Mouse (Mus musculus) heart, embryonic 14.5 days (tissue): Measurements from ENCODE around the gene Stat3. TPM values are rescaled to one million over a fixed set of nuclear protein-coding genes. Genes with fewer than 3 reads are reported as not detected.

Experiments used
- ATAC-seq: fragments of 200-750 bp; cut with Nextera tagmentation; 2 replicates; pipeline ENCODE4 v1.8.0; 2017; ENCODE audit warnings: low read depth, moderate TSS enrichment; ENCODE audit not compliant: insufficient number of reproducible peaks, insufficient read depth, low FRiP score
- H3K27ac ChIP-seq, 2 experiments: fragments of 200-500 bp in 1 of 2; fragments of 300-500 bp in 1 of 2; sonication (generic) in 1 of 2; replicated peaks in 1 of 2; 2 replicates each; pipeline ENCODE4 v1.5.1; 2012 to 2014; ENCODE audit warnings: low read depth in 2 of 2, low read length in 2 of 2, control low read depth in 1 of 2, mild to moderate bottlenecking in 1 of 2, mixed read lengths in 1 of 2; ENCODE audit not compliant: control insufficient read depth in 1 of 2, insufficient read depth in 1 of 2
- H3K27me3 ChIP-seq: fragments of 300-500 bp; sonication (generic); 2 replicates; pipeline ENCODE4 v1.6.1; 2014; ENCODE audit warnings: mild to moderate bottlenecking, low read length, control low read depth; ENCODE audit not compliant: control insufficient read depth, insufficient read depth
- H3K36me3 ChIP-seq: fragments of 300-500 bp; sonication (generic); 2 replicates; pipeline ENCODE4 v1.6.1; 2014; ENCODE audit warnings: mild to moderate bottlenecking, control low read depth, low read length, mixed read lengths; ENCODE audit not compliant: control insufficient read depth, insufficient read depth
- H3K4me1 ChIP-seq, 2 experiments: fragments of 200-500 bp in 1 of 2; fragments of 300-500 bp in 1 of 2; sonication (generic) in 1 of 2; 2 replicates each; pipeline ENCODE4 v1.6.1; 2012 to 2014; ENCODE audit warnings: low read length in 2 of 2, control low read depth in 1 of 2, mixed read lengths in 1 of 2; ENCODE audit not compliant: control insufficient read depth in 2 of 2, insufficient read depth in 2 of 2
- H3K4me2 ChIP-seq: fragments of 300-500 bp; sonication (generic); 2 replicates; pipeline ENCODE4 v1.6.1; 2014; ENCODE audit warnings: mild to moderate bottlenecking, low read length
- H3K4me3 ChIP-seq, 2 experiments: fragments of 200-500 bp in 1 of 2; fragments of 300-500 bp in 1 of 2; sonication (generic) in 1 of 2; 2 replicates each; pipeline ENCODE4 v1.5.1; 2012 to 2014; ENCODE audit warnings: low read length in 2 of 2, mild to moderate bottlenecking in 2 of 2, control low read depth in 1 of 2, low read depth in 1 of 2, moderate library complexity in 1 of 2; ENCODE audit not compliant: control insufficient read depth in 1 of 2, insufficient read depth in 1 of 2
- H3K9ac ChIP-seq: fragments of 300-500 bp; sonication (generic); 2 replicates; pipeline ENCODE4 v1.6.1; 2014; ENCODE audit warnings: mild to moderate bottlenecking, low read length
- H3K9me3 ChIP-seq: fragments of 300-500 bp; sonication (generic); 2 replicates; pipeline ENCODE4 v1.6.1; 2016; ENCODE audit warnings: low read length, control low read depth; ENCODE audit not compliant: control insufficient read depth
- WGBS: fragments of 180-500 bp; shearing (Covaris S2); extraction: QIAGEN DNeasy Blood & Tissue Kit; methylation state at CpG from one replicate; pipeline ENCODE4 v1.1.7; 2014; 5-methylcytosine and 5-hydroxymethylcytosine counted together
- polyA plus RNA-seq: library from polyadenylated mRNA; unstranded; fragments of >200 nt; fragmentation: Nextera tagmentation; extraction: Ambion mirVana; gene quantifications from 2 replicates; pipeline ENCODE4 v1.2.1, GENCODE M21; 2014

Stat3 gene
- polyA plus RNA-seq, 1 experiment from 2014 or later, result 51.8 TPM

DNA sequence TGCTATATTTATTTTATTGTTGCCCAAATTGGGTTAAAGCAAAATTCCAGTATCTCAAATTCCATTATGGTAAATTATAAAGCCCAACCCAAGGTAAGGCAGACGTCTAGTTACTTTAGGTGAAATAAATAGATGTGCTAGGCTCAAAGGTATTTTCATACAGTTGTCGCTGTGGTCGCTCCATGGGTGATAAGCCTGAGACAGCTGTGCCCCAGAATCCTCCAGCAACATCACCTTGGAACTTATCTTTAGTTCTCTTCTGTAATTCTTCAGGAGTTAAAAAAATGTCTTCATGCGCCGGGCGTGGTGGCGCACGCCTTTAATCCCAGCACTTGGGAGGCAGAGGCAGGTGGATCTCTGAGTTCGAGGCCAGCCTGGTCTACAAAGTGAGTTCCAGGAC lies 100.4 kb downstream of the Stat3 start:
- ATAC-seq, result no peak
- WGBS, result 88% methylated on average over 9 of the region's 9 CpGs
- Histone ChIP-seq H3K27me3 (no peaks in the 10 kb centered on the region), H3K4me2 (no peak overlapping the region), H3K4me3 (no peak overlapping the region), H3K27ac (no peak overlapping the region), H3K4me1 (peaks cover 2 to 6% of the 10 kb centered on the region in 2 experiments; a peak in 2 of 4 replicates), H3K36me3 (no peaks in the 10 kb centered on the region), H3K9me3 (0 out of 2 replicates have a peak, but pooled peaks cover 4% of the 10 kb centered on the region), H3K9ac (no peak overlapping the region)

DNA sequence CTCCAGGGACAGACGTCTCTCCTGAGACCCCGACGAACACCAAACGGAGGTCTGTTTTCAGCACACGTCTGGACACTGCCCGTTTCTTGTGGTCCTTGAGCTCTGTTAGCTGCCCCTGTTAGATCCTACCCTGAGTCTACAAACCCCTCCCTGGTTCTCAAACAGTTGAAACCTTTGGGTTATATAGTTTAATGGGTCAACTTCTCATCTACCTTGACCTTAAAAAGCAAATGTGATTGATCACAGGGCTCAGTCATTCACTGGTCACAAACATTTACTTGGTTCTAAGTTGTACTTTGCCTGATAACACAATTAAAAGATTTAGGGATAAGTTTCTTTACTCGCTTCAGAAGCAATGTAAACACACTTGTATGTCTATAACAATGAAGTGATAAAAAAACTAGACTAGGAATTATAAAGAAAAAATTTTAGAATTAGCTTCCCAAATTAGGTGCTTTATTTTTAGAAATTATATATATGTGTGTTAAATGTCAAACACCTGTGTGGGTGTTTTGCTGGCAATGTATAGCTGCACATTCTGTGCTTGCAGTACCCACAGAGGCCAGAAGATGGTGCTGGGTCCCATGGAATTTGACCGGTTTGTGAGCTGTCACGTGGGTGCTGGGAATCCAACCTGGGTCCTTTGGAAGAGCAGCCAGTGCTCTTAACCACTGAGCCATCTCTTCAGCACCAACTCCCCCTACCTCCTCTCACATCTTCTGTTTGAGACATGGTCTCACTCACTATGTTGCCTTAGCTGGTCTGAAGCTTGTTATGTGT lies 102.2 kb downstream of the Stat3 start:
- H3K4me2 ChIP-seq, result no peak overlapping the region
- H3K4me1 ChIP-seq, result peaks cover 6 to 15% of the 10 kb centered on the region in 2 experiments
- H3K27me3 ChIP-seq, result no peaks in the 10 kb centered on the region
- H3K36me3 ChIP-seq, result no peaks in the 10 kb centered on the region
- 79% methylated on average over 9 of the region's 9 CpGs for WGBS
- H3K9ac ChIP-seq, result no peak overlapping the region
- no peak overlapping the region for H3K4me3 ChIP-seq
- ATAC-seq, result no peak
- 0 out of 2 replicates have a peak, but pooled peaks cover 4% of the 10 kb centered on the region for H3K9me3 ChIP-seq
- H3K27ac ChIP-seq, result no peak overlapping the region

Other genes starting within 250 kb of the Stat3 start
- 0.26 and 0.35 TPM in 2 replicates for gene Zfp385c, start 247.1 kb downstream of the Stat3 start, polyA plus RNA-seq
- 1.0 and 1.4 TPM in 2 replicates for gene Dhx58, start 235.3 kb downstream of the Stat3 start, polyA plus RNA-seq
- gene Kat2a, start 227.1 kb downstream of the Stat3 start, polyA plus RNA-seq, result 28.3 and 29.4 TPM in 2 replicates
- gene Hspb9, start 225.7 kb downstream of the Stat3 start, polyA plus RNA-seq, result not detected in 2 replicates
- gene Rab5c, start 201.3 kb downstream of the Stat3 start, polyA plus RNA-seq, result 15.8 and 30.7 TPM in 2 replicates
- gene Kcnh4, start 179.6 kb downstream of the Stat3 start, polyA plus RNA-seq, result not detected in 2 replicates
- gene Hcrt, start 176.6 kb downstream of the Stat3 start, polyA plus RNA-seq, result not detected in 2 replicates
- 4.0 and 4.7 TPM in 2 replicates for gene Ghdc, start 168.6 kb downstream of the Stat3 start, polyA plus RNA-seq
- 28.8 and 31.4 TPM in 2 replicates for gene Stat5b, start 88.8 kb downstream of the Stat3 start, polyA plus RNA-seq
- gene Stat5a, start 80.2 kb downstream of the Stat3 start, polyA plus RNA-seq, result 5.6 and 6.4 TPM in 2 replicates
- gene Cavin1, start 31.3 kb upstream of the Stat3 start, polyA plus RNA-seq, result 200 and 204 TPM in 2 replicates
- 54.8 and 57.2 TPM in 2 replicates for gene Atp6v0a1, start 69.9 kb upstream of the Stat3 start, polyA plus RNA-seq
- gene Naglu, start 130.5 kb upstream of the Stat3 start, polyA plus RNA-seq, result 12.5 and 13.0 TPM in 2 replicates
- gene Hsd17b1, start 138.9 kb upstream of the Stat3 start, polyA plus RNA-seq, result 0.30 TPM in 1 of 2 replicates, not detected in the other
- 27.4 and 31.4 TPM in 2 replicates for gene Coasy, start 143.0 kb upstream of the Stat3 start, polyA plus RNA-seq
- 32.4 and 35.7 TPM in 2 replicates for gene Mlx, start 147.7 kb upstream of the Stat3 start, polyA plus RNA-seq
- gene Psmc3ip, start 155.9 kb upstream of the Stat3 start, polyA plus RNA-seq, result 22.8 and 22.9 TPM in 2 replicates
- gene Retreg3, start 180.4 kb upstream of the Stat3 start, polyA plus RNA-seq, result 6.7 and 8.0 TPM in 2 replicates
- 63.1 and 68.6 TPM in 2 replicates for gene Tubg1, start 180.4 kb upstream of the Stat3 start, polyA plus RNA-seq
- gene Tubg2, start 216.4 kb upstream of the Stat3 start, polyA plus RNA-seq, result 4.1 and 4.4 TPM in 2 replicates
- 0.69 and 1.1 TPM in 2 replicates for gene Cntnap1, start 231.0 kb upstream of the Stat3 start, polyA plus RNA-seq
- gene Plekhh3, start 231.8 kb upstream of the Stat3 start, polyA plus RNA-seq, result 11.3 and 12.8 TPM in 2 replicates
- gene Ccr10, start 235.9 kb upstream of the Stat3 start, polyA plus RNA-seq, result 0.30 TPM in 1 of 2 replicates, not detected in the other